ENCODE assay signal across 12 mouse cellular contexts in genomic region chr7:19563884-19564283, GRCm38 (mm10). TPM values are rescaled to one million over a fixed set of nuclear protein-coding genes. Genes with fewer than 3 reads are reported as not detected.
DNase-seq lines count a peak whose midpoint lies in the region; ATAC-seq and TF ChIP-seq lines count a peak whose summit lies in the region.
"Had no signal": no experiment of that assay in that cellular context is flagged by ENCODE, and none has a peak within 500 bp of the region (broad histone marks: within the 10 kb centered on the region; RNA-seq: fewer than 3 reads in every experiment).

No protein-coding gene starts in this region.

- TF ChIP-seq RAD21 in MEL (IDR thresholded peaks at IDR 0.05; ENCODE audit: low read depth, low read length) = no peak

- 62% methylated on average over 3 of the region's 3 CpGs for WGBS in heart, embryonic 13.5 days
- WGBS in liver, embryonic 14.5 days (ENCODE audit: insufficient replicate concordance) = 18% methylated on average over 3 of the region's 3 CpGs

- intact Hi-C loops in gastrocnemius, postnatal 14 days (cut with DNase I; ENCODE audit: low total_unique reads) = no loop called here

- no peak for TF ChIP-seq CTCF in MEL (IDR thresholded peaks at IDR 0.05 in 2 of 3, conservative IDR thresholded peaks at IDR 0.05 in 1 of 3; ENCODE audit: control insufficient read depth in 1 of 3, insufficient read depth in 1 of 3, low read depth in 2 of 3, low read length in 3 of 3, poor library complexity in 1 of 3, severe bottlenecking in 1 of 3)
- no peak for TF ChIP-seq CTCF in liver, embryonic 14.5 days (IDR thresholded peaks at IDR 0.05; ENCODE audit: low read depth)

- DNase-seq in heart, adult 18-20 months = no peak
- DNase-seq in MEL (ENCODE audit: low read depth, low spot score) = peak; percentile 91
- peak; percentile 80 to 83 (median 82) for DNase-seq in liver, embryonic 14.5 days (ENCODE audit: low read depth in 3 of 3, low spot score in 3 of 3)
- DNase-seq in adrenal gland, postnatal 25 days = no peak
- DNase-seq in gastrocnemius, postnatal 14 days = no peak
- no peak for DNase-seq in layer of hippocampus, adult 11-12 months (ENCODE audit: low spot score)
- DNase-seq: adrenal gland, postnatal 36 days; heart, postnatal 14 days; kidney, adult 2 months; lung, adult 2 months had no signal

- H3K4me2 ChIP-seq in heart, embryonic 13.5 days = peak overlapping the region; percentile 98; the same call in 1 of the 2 replicates
- peak overlapping the region; percentile 94 for H3K4me2 ChIP-seq in liver, embryonic 14.5 days (ENCODE audit: low read depth)

- TF ChIP-seq EP300 in MEL (IDR thresholded peaks at IDR 0.05; ENCODE audit: low read depth in 1 of 2, low read length in 2 of 2) = peak; percentile 95 to 97
- TF ChIP-seq EP300 in liver, embryonic 14.5 days (IDR thresholded peaks at IDR 0.05; ENCODE audit: low read depth) = peak; percentile 93

- ATAC-seq in heart, embryonic 13.5 days (ENCODE audit: extremely low read depth, insufficient number of reproducible peaks, low FRiP score, low TSS enrichment) = no peak
- ATAC-seq in common myeloid progenitor, adult 5-6 weeks (replicated peaks; ENCODE audit: low read depth, poor library complexity, severe bottlenecking) = peak; percentile 22; the same call in 1 of the 2 replicates
- peak; percentile 80 for ATAC-seq in liver, embryonic 14.5 days (ENCODE audit: insufficient read depth)

- peak overlapping the region; percentile 98 for H3K9ac ChIP-seq in heart, embryonic 13.5 days
- peak overlapping the region; percentile 98 for H3K9ac ChIP-seq in MEL (ENCODE audit: control insufficient read depth, low read depth, low read length, poor library complexity, severe bottlenecking)
- peak overlapping the region; percentile 94 for H3K9ac ChIP-seq in liver, embryonic 14.5 days (replicated peaks)

- peaks cover 35% of the 10 kb centered on the region for H3K4me1 ChIP-seq in heart, embryonic 13.5 days
- peaks cover 9 to 36% of the 10 kb centered on the region in 2 experiments; a peak in 3 of 4 replicates for H3K4me1 ChIP-seq in MEL (ENCODE audit: control insufficient read depth in 1 of 2, insufficient read depth in 2 of 2, low read length in 2 of 2)
- peaks cover 35 to 43% of the 10 kb centered on the region in 2 experiments for H3K4me1 ChIP-seq in liver, embryonic 14.5 days (replicated peaks; ENCODE audit: control insufficient read depth in 2 of 2, insufficient read depth in 2 of 2, low read length in 1 of 2)

- peak in 1 of 2 experiments; percentile 46; a peak in 1 of 4 replicates for TF ChIP-seq POLR2A in MEL (IDR thresholded peaks at IDR 0.05; ENCODE audit: control insufficient read depth in 1 of 2, insufficient read depth in 1 of 2, low read depth in 1 of 2, low read length in 2 of 2, poor library complexity in 1 of 2)

- H3K9me3 ChIP-seq in heart, embryonic 13.5 days = no peaks in the 10 kb centered on the region
- H3K9me3 ChIP-seq in MEL (replicated peaks; ENCODE audit: insufficient read depth, low read length) = no peaks in the 10 kb centered on the region
- H3K9me3 ChIP-seq in liver, embryonic 14.5 days (ENCODE audit: control insufficient read depth, low read length) = peaks cover 4% of the 10 kb centered on the region

- 0 out of 2 replicates have a peak overlapping the region, but pooled peaks have one; percentile 91 for H3K27ac ChIP-seq in heart, embryonic 13.5 days (replicated peaks)
- H3K27ac ChIP-seq in MEL (ENCODE audit: control insufficient read depth, low read depth, low read length) = peak overlapping the region; percentile 96
- peak overlapping the region; percentile 97 for H3K27ac ChIP-seq in liver, embryonic 14.5 days

- H3K79me2 ChIP-seq in MEL (ENCODE audit: control insufficient read depth, insufficient read depth, low read length, poor library complexity) = peaks cover 31% of the 10 kb centered on the region

- H3K36me3 ChIP-seq in heart, embryonic 13.5 days = peaks cover 44% of the 10 kb centered on the region
- H3K36me3 ChIP-seq in MEL (ENCODE audit: control insufficient read depth in 1 of 2, insufficient read depth in 2 of 2, low read length in 2 of 2) = peaks cover 0 to 26% of the 10 kb centered on the region in 2 experiments; a peak in 2 of 4 replicates
- H3K36me3 ChIP-seq in liver, embryonic 14.5 days (replicated peaks; ENCODE audit: control insufficient read depth, insufficient read depth, low read depth) = peaks cover 16% of the 10 kb centered on the region

- H3K4me3 ChIP-seq in heart, embryonic 13.5 days = no peak overlapping the region
- H3K4me3 ChIP-seq in MEL (ENCODE audit: control insufficient read depth in 1 of 2, insufficient read depth in 1 of 2, low read depth in 2 of 2, low read length in 2 of 2) = peak overlapping the region; percentile 60 to 98; a peak in 3 of 4 replicates
- H3K4me3 ChIP-seq in liver, embryonic 14.5 days (ENCODE audit: insufficient read depth in 1 of 2, low read depth in 2 of 2, low read length in 2 of 2) = peak overlapping the region; percentile 3 to 95; a peak in 2 of 4 replicates

- H3K27me3 ChIP-seq in heart, embryonic 13.5 days (replicated peaks) = no peaks in the 10 kb centered on the region
- H3K27me3 ChIP-seq in MEL (ENCODE audit: control insufficient read depth in 1 of 2, insufficient read depth in 2 of 2, low read length in 2 of 2) = no peaks in the 10 kb centered on the region
- H3K27me3 ChIP-seq in liver, embryonic 14.5 days (ENCODE audit: control insufficient read depth, insufficient read depth, low read length) = no peaks in the 10 kb centered on the region

TF ChIP-seq in MEL, 35 proteins besides CTCF, POLR2A, EP300 and RAD21 (continues in another document):
- TF ChIP-seq MAFK (IDR thresholded peaks at IDR 0.05; ENCODE audit: borderline replicate concordance, low read depth, low read length) (peak; percentile 57; the same call in 1 of the 2 replicates), USF1 (IDR thresholded peaks at IDR 0.05; ENCODE audit: low read depth, low read length) (no peak)

RNA-seq across cellular contexts. Expression of gene Ppp1r37, which starts 1.0 kb away (rescaled TPM):
- polyA plus RNA-seq in heart, embryonic 13.5 days (2015; fragmentation: Nextera tagmentation; extraction: Ambion mirVana) = 15.0 and 17.2 TPM in 2 replicates
- 10 to 100 TPM; 61.1 to 63.1 TPM for total RNA-seq in heart, adult 18-20 months (2021)
- total RNA-seq in MEL (2012; rRNA removed) = 10.0 and 13.6 TPM in 2 replicates
- 10 to 100 TPM in 1 of 2 experiments, not detected in 1; 29.0 TPM for polyA plus RNA-seq in MEL (2012; ENCODE audit: insufficient read depth in 1 of 2, insufficient read length in 2 of 2, low read depth in 1 of 2, low replicate concordance in 2 of 2, missing spikeins in 1 of 2)
- 10.5 and 14.9 TPM in 2 replicates for total RNA-seq in common myeloid progenitor, adult 5-6 weeks (2017)
- 21.8 and 27.0 TPM in 2 replicates for polyA plus RNA-seq in liver, embryonic 14.5 days (2012; rRNA removed)
- 1.5 and 2.0 TPM in 2 replicates for polyA plus RNA-seq in liver, embryonic 14.5 days (2014; fragmentation: Nextera tagmentation; extraction: Ambion mirVana)
- 74.4 and 81.6 TPM in 2 replicates for total RNA-seq in adrenal gland, postnatal 25 days (2021)
- 10 to 100 TPM; 34.4 to 34.5 TPM for total RNA-seq in gastrocnemius, postnatal 14 days (2021)

RNA-seq across cellular contexts. Expression of gene Zfp296, which starts 13.2 kb away (rescaled TPM):
- polyA plus RNA-seq in heart, embryonic 13.5 days (2015; fragmentation: Nextera tagmentation; extraction: Ambion mirVana) = 0.12 and 0.32 TPM in 2 replicates
- under 1 TPM; 0.35 to 0.49 TPM for total RNA-seq in heart, adult 18-20 months (2021)
- total RNA-seq in MEL (2012; rRNA removed) = 2.9 and 3.3 TPM in 2 replicates
- 1 to 10 TPM in 1 of 2 experiments, not detected in 1; 7.8 TPM for polyA plus RNA-seq in MEL (2012; ENCODE audit: insufficient read depth in 1 of 2, insufficient read length in 2 of 2, low read depth in 1 of 2, low replicate concordance in 2 of 2, missing spikeins in 1 of 2)
- 2.6 and 6.3 TPM in 2 replicates for total RNA-seq in common myeloid progenitor, adult 5-6 weeks (2017)
- polyA plus RNA-seq in liver, embryonic 14.5 days (2012; rRNA removed) = 0.66 and 0.96 TPM in 2 replicates
- 0.38 and 0.41 TPM in 2 replicates for polyA plus RNA-seq in liver, embryonic 14.5 days (2014; fragmentation: Nextera tagmentation; extraction: Ambion mirVana)
- total RNA-seq in adrenal gland, postnatal 25 days (2021) = 0.62 and 0.73 TPM in 2 replicates
- under 1 TPM in 1 of 2 experiments, not detected in 1; 0.27 TPM for total RNA-seq in gastrocnemius, postnatal 14 days (2021)

RNA-seq across cellular contexts. Expression of gene Gemin7, which starts 13.5 kb away (rescaled TPM):
- 114 and 134 TPM in 2 replicates for polyA plus RNA-seq in heart, embryonic 13.5 days (2015; fragmentation: Nextera tagmentation; extraction: Ambion mirVana)
- total RNA-seq in heart, adult 18-20 months (2021) = 10 to 100 TPM; 52.1 to 55.0 TPM
- 49.6 and 58.0 TPM in 2 replicates for total RNA-seq in MEL (2012; rRNA removed)
- 10 to 100 TPM in 1 of 2 experiments, not detected in 1; 78.7 TPM for polyA plus RNA-seq in MEL (2012; ENCODE audit: insufficient read depth in 1 of 2, insufficient read length in 2 of 2, low read depth in 1 of 2, low replicate concordance in 2 of 2, missing spikeins in 1 of 2)
- 41.0 and 56.4 TPM in 2 replicates for total RNA-seq in common myeloid progenitor, adult 5-6 weeks (2017)
- polyA plus RNA-seq in liver, embryonic 14.5 days (2012; rRNA removed) = 34.8 and 39.6 TPM in 2 replicates
- 83.1 and 91.6 TPM in 2 replicates for polyA plus RNA-seq in liver, embryonic 14.5 days (2014; fragmentation: Nextera tagmentation; extraction: Ambion mirVana)
- 75.6 and 93.0 TPM in 2 replicates for total RNA-seq in adrenal gland, postnatal 25 days (2021)
- total RNA-seq in gastrocnemius, postnatal 14 days (2021) = 10 to 100 TPM; 50.0 to 55.1 TPM

RNA-seq across cellular contexts. Expression of gene Clasrp, which starts 40.4 kb away (rescaled TPM):
- 30.8 and 31.8 TPM in 2 replicates for polyA plus RNA-seq in heart, embryonic 13.5 days (2015; fragmentation: Nextera tagmentation; extraction: Ambion mirVana)
- total RNA-seq in heart, adult 18-20 months (2021) = 10 to 100 TPM; 10.5 to 15.6 TPM
- 29.9 and 31.1 TPM in 2 replicates for total RNA-seq in MEL (2012; rRNA removed)
- polyA plus RNA-seq in MEL (2012; ENCODE audit: insufficient read depth in 1 of 2, insufficient read length in 2 of 2, low read depth in 1 of 2, low replicate concordance in 2 of 2, missing spikeins in 1 of 2) = 10 to 100 TPM in 1 of 2 experiments, not detected in 1; 62.2 TPM
- total RNA-seq in common myeloid progenitor, adult 5-6 weeks (2017) = 27.3 and 33.4 TPM in 2 replicates
- polyA plus RNA-seq in liver, embryonic 14.5 days (2012; rRNA removed) = 21.3 and 23.3 TPM in 2 replicates
- polyA plus RNA-seq in liver, embryonic 14.5 days (2014; fragmentation: Nextera tagmentation; extraction: Ambion mirVana) = 7.5 and 8.6 TPM in 2 replicates
- total RNA-seq in adrenal gland, postnatal 25 days (2021) = 57.4 and 67.6 TPM in 2 replicates
- total RNA-seq in gastrocnemius, postnatal 14 days (2021) = 10 to 100 TPM; 10.6 to 12.0 TPM

RNA-seq across cellular contexts. Expression of gene Nkpd1, which starts 46.2 kb away (rescaled TPM):
- 0.06 TPM in 1 of 2 replicates, not detected in the other for polyA plus RNA-seq in heart, embryonic 13.5 days (2015; fragmentation: Nextera tagmentation; extraction: Ambion mirVana)
- total RNA-seq in heart, adult 18-20 months (2021) = under 1 TPM in 1 of 2 experiments, not detected in 1; 0.18 TPM
- 0.07 and 0.35 TPM in 2 replicates for total RNA-seq in MEL (2012; rRNA removed)
- under 1 TPM in 1 of 2 experiments, not detected in 1; 0.33 TPM for polyA plus RNA-seq in MEL (2012; ENCODE audit: insufficient read depth in 1 of 2, insufficient read length in 2 of 2, low read depth in 1 of 2, low replicate concordance in 2 of 2, missing spikeins in 1 of 2)
- total RNA-seq in common myeloid progenitor, adult 5-6 weeks (2017) = 0.27 and 0.68 TPM in 2 replicates
- 0.01 and 0.04 TPM in 2 replicates for polyA plus RNA-seq in liver, embryonic 14.5 days (2012; rRNA removed)
- polyA plus RNA-seq in liver, embryonic 14.5 days (2014; fragmentation: Nextera tagmentation; extraction: Ambion mirVana) = not detected in 2 replicates
- not detected in 2 replicates for total RNA-seq in adrenal gland, postnatal 25 days (2021)
- total RNA-seq in gastrocnemius, postnatal 14 days (2021) = not detected
- total RNA-seq: heart, postnatal 14 days had no signal

Comparison
In these comparisons a context has a peak if more than half of its experiments do, and no peak if none do; other contexts are left out.
1. DNase-seq: peak in MEL (single experiment) and liver, embryonic 14.5 days (3 of 3); none in heart, adult 18-20 months (0 of 2), adrenal gland, postnatal 25 days (single experiment), gastrocnemius, postnatal 14 days (single experiment) and layer of hippocampus, adult 11-12 months (single experiment).
2. Peak in every context shown above with its lines, with median percentiles within 50 percentile points of each other: H3K27ac ChIP-seq and H3K9ac ChIP-seq.